In genomic region chr14:27803961-27804360, GRCm38 (mm10) we compare ENCODE assay signal across 10 mouse cellular contexts.
DNase-seq lines count a peak whose midpoint lies in the region; ATAC-seq and TF ChIP-seq lines count a peak whose summit lies in the region.
"Had no signal": no experiment of that assay in that cellular context is flagged by ENCODE, and none has a peak within 500 bp of the region (broad histone marks: within the 10 kb centered on the region; RNA-seq: fewer than 3 reads in every experiment).

No protein-coding gene starts in this region.

- peak; percentile 97 for TF ChIP-seq CTCF in heart, adult 2 months (IDR thresholded peaks at IDR 0.05)
- no peak for TF ChIP-seq CTCF in thymus, adult 2 months (IDR thresholded peaks at IDR 0.05; ENCODE audit: borderline replicate concordance, control insufficient read depth, extremely low read depth, insufficient read depth, low read length, poor library complexity)

- no peaks in the 10 kb centered on the region; the same call in 1 of the 2 replicates for H3K9me3 ChIP-seq in forebrain, embryonic 11.5 days (ENCODE audit: control insufficient read depth, low read length)
- H3K9me3 ChIP-seq: neural tube, embryonic 12.5 days had no signal

- no peaks in the 10 kb centered on the region for H3K36me3 ChIP-seq in heart, adult 2 months (ENCODE audit: control insufficient read depth, insufficient read depth, low read length)
- H3K36me3 ChIP-seq in thymus, adult 2 months (ENCODE audit: control insufficient read depth, insufficient read depth, low read length) = no peaks in the 10 kb centered on the region
- no peaks in the 10 kb centered on the region for H3K36me3 ChIP-seq in forebrain, embryonic 11.5 days (ENCODE audit: control insufficient read depth, insufficient read depth, low read length)
- H3K36me3 ChIP-seq: neural tube, embryonic 12.5 days had no signal

- H3K9ac ChIP-seq in heart, adult 2 months (ENCODE audit: low read depth, low read length) = no peak overlapping the region
- H3K9ac ChIP-seq in forebrain, embryonic 11.5 days (ENCODE audit: low read length) = no peak overlapping the region
- H3K9ac ChIP-seq: neural tube, embryonic 12.5 days had no signal

- H3K27ac ChIP-seq in heart, adult 2 months = no peak overlapping the region
- no peak overlapping the region for H3K27ac ChIP-seq in thymus, adult 2 months (ENCODE audit: control insufficient read depth, insufficient read depth, low read length)
- no peak overlapping the region for H3K27ac ChIP-seq in forebrain, embryonic 11.5 days (ENCODE audit: low read depth, low read length)
- H3K27ac ChIP-seq: neural tube, embryonic 12.5 days had no signal

- H3K4me2 ChIP-seq in forebrain, embryonic 11.5 days (ENCODE audit: low read depth, low read length, severe bottlenecking) = no peak overlapping the region
- H3K4me2 ChIP-seq: neural tube, embryonic 12.5 days had no signal

- intact Hi-C loops in heart, adult 2 months (cut with DNase I) = loop anchor here (10.0 kb wide), 1 partner anchor 1291 kb away; no protein-coding TSS in a partner anchor
- intact Hi-C loops in heart, postnatal 25 days (cut with DNase I) = no loop called here

- peak; percentile 39 to 65; a peak in 2 of 4 replicates for ATAC-seq in hematopoietic stem cell, adult 5-6 weeks (replicated peaks in 1 of 2; ENCODE audit: insufficient read depth in 1 of 2, low FRiP score in 2 of 2, low TSS enrichment in 1 of 2, low read depth in 1 of 2, poor library complexity in 2 of 2, severe bottlenecking in 2 of 2)
- no peak for ATAC-seq in forebrain, embryonic 11.5 days (replicated peaks; ENCODE audit: low FRiP score)
- ATAC-seq: hindbrain, embryonic 16.5 days had no signal

- no peak overlapping the region for H3K4me3 ChIP-seq in heart, adult 2 months
- no peak overlapping the region for H3K4me3 ChIP-seq in thymus, adult 2 months (ENCODE audit: control insufficient read depth, insufficient read depth, low read length)
- no peak overlapping the region for H3K4me3 ChIP-seq in forebrain, embryonic 11.5 days (ENCODE audit: low read depth, low read length)
- H3K4me3 ChIP-seq: neural tube, embryonic 12.5 days had no signal

- H3K4me1 ChIP-seq in heart, adult 2 months (ENCODE audit: control insufficient read depth, insufficient read depth, low read length) = no peaks in the 10 kb centered on the region
- H3K4me1 ChIP-seq in thymus, adult 2 months (replicated peaks; ENCODE audit: control insufficient read depth, insufficient read depth, low read length) = no peaks in the 10 kb centered on the region
- no peaks in the 10 kb centered on the region; the same call in 1 of the 2 replicates for H3K4me1 ChIP-seq in forebrain, embryonic 11.5 days (replicated peaks; ENCODE audit: control insufficient read depth, insufficient read depth, low read length)
- H3K4me1 ChIP-seq: neural tube, embryonic 12.5 days had no signal

- H3K79me2 ChIP-seq in heart, adult 2 months (replicated peaks; ENCODE audit: control insufficient read depth, insufficient read depth, low read length) = no peaks in the 10 kb centered on the region

- no peak for TF ChIP-seq POLR2A in heart, adult 2 months (IDR thresholded peaks at IDR 0.05; ENCODE audit: insufficient read depth, low read depth, low read length)
- no peak for TF ChIP-seq POLR2A in thymus, adult 2 months (IDR thresholded peaks at IDR 0.05; ENCODE audit: control insufficient read depth, extremely low read depth, insufficient read depth, low read length, poor library complexity)

- H3K27me3 ChIP-seq in heart, adult 2 months (ENCODE audit: control insufficient read depth, insufficient read depth, low read length) = no peaks in the 10 kb centered on the region
- no peaks in the 10 kb centered on the region for H3K27me3 ChIP-seq in thymus, adult 2 months (ENCODE audit: control insufficient read depth, insufficient read depth, low read length)
- H3K27me3 ChIP-seq in forebrain, embryonic 11.5 days (ENCODE audit: control insufficient read depth, insufficient read depth, low read length) = no peaks in the 10 kb centered on the region
- H3K27me3 ChIP-seq: neural tube, embryonic 12.5 days had no signal

- DNase-seq in heart, adult 2 months = no peak
- no peak for DNase-seq in heart, postnatal 25 days (ENCODE audit: low spot score)
- peak; percentile 8 for DNase-seq in thymus, postnatal 14 days
- DNase-seq in thymus, adult 2 months = no peak
- peak; percentile 22 for DNase-seq in thymus, postnatal 4 days
- no peak for DNase-seq in forebrain, embryonic 11.5 days (ENCODE audit: low spot score)
- no peak for DNase-seq in right cerebral cortex, adult 2 months (ENCODE audit: low spot score in 2 of 2)

- TF ChIP-seq EP300 in heart, adult 2 months (IDR thresholded peaks at IDR 0.05; ENCODE audit: insufficient read depth, low read depth, low read length) = no peak

- 85% methylated on average over 3 of the region's 3 CpGs for WGBS in heart, adult 2 months
- WGBS in thymus, adult 2 months = 94% methylated on average over 3 of the region's 3 CpGs
- WGBS in forebrain, embryonic 11.5 days = 89% methylated on average over 3 of the region's 3 CpGs

Comparison
In these comparisons a context has a peak if more than half of its experiments do, and no peak if none do; other contexts are left out.
1. DNase-seq: peak in thymus, postnatal 14 days (single experiment) and thymus, postnatal 4 days (single experiment); none in heart, adult 2 months (0 of 2), heart, postnatal 25 days (single experiment), thymus, adult 2 months (single experiment), forebrain, embryonic 11.5 days (single experiment) and right cerebral cortex, adult 2 months (0 of 2).